Mouse (Mus musculus): ENCODE data around the gene Cd320.
A peak's percentile ranks its signal among the peaks of the same experiment; 100 is the strongest.
"Not testable (repeated sequence)": the region's sequence is repeated elsewhere in the genome, so short reads cannot be mapped to it uniquely, and the experiment has no call there.

Gene Cd320

GRCm38 (mm10) chr17:33848139-33848538, 5.2 kb downstream of the Cd320 start:
- H3K9me3 ChIP-seq (ENCODE audit: low read length): no peaks in the 10 kb centered on the region
- H3K4me1 ChIP-seq (replicated peaks; ENCODE audit: low read depth, low read length): peaks cover 37% of the 10 kb centered on the region
- no peak overlapping the region for H3K4me3 ChIP-seq (replicated peaks; ENCODE audit: low read length)
- peaks cover 49% of the 10 kb centered on the region for H3K36me3 ChIP-seq (ENCODE audit: insufficient read depth, low read length)
- H3K27me3 ChIP-seq (ENCODE audit: insufficient read depth, low read length): no peaks in the 10 kb centered on the region
- TF ChIP-seq POU5F1 (IDR thresholded peaks at IDR 0.05; ENCODE audit: borderline replicate concordance, low read length) (no peak), CTCF (conservative IDR thresholded peaks at IDR 0.05; ENCODE audit: low read length) (no peak), NANOG (IDR thresholded peaks at IDR 0.05; ENCODE audit: borderline replicate concordance, low read length) (no peak)

- no peak for TF ChIP-seq CTCF (conservative IDR thresholded peaks at IDR 0.05; ENCODE audit: low read length)
- no peak for TF ChIP-seq NANOG (IDR thresholded peaks at IDR 0.05; ENCODE audit: borderline replicate concordance, low read length)
- no peak for TF ChIP-seq POU5F1 (IDR thresholded peaks at IDR 0.05; ENCODE audit: borderline replicate concordance, low read length)
- H3K9me3 ChIP-seq (ENCODE audit: low read length): peaks cover 24% of the 10 kb centered on the region
- no peaks in the 10 kb centered on the region for H3K27me3 ChIP-seq (ENCODE audit: insufficient read depth, low read length)
- H3K4me1 ChIP-seq (replicated peaks; ENCODE audit: low read depth, low read length): peaks cover 9% of the 10 kb centered on the region
- H3K36me3 ChIP-seq (ENCODE audit: insufficient read depth, low read length): peaks cover 40% of the 10 kb centered on the region
- no peak overlapping the region for H3K4me3 ChIP-seq (replicated peaks; ENCODE audit: low read length)
Observed at GRCm38 (mm10) chr17:33851331-33851730, 8.4 kb downstream of the Cd320 start.

GRCm38 (mm10) chr17:33857816-33858215, 14.9 kb downstream of the Cd320 start:
- no peak overlapping the region for H3K4me3 ChIP-seq (replicated peaks; ENCODE audit: low read length)
- 0 out of 2 replicates have a peak, but pooled peaks cover 5% of the 10 kb centered on the region for H3K36me3 ChIP-seq (ENCODE audit: insufficient read depth, low read length)
- H3K4me1 ChIP-seq (replicated peaks; ENCODE audit: low read depth, low read length): 0 out of 2 replicates have a peak, but pooled peaks cover 3% of the 10 kb centered on the region
- TF ChIP-seq CTCF (conservative IDR thresholded peaks at IDR 0.05; ENCODE audit: low read length) (no peak), NANOG (IDR thresholded peaks at IDR 0.05; ENCODE audit: borderline replicate concordance, low read length) (peak; percentile 40; the same call in 1 of the 2 replicates), POU5F1 (IDR thresholded peaks at IDR 0.05; ENCODE audit: borderline replicate concordance, low read length) (no peak)
- H3K9me3 ChIP-seq (ENCODE audit: low read length): peaks cover 60% of the 10 kb centered on the region
- no peaks in the 10 kb centered on the region for H3K27me3 ChIP-seq (ENCODE audit: insufficient read depth, low read length)

GRCm38 (mm10) chr17:33865330-33866030, 22.6 kb downstream of the Cd320 start:
- Histone ChIP-seq H3K4me3 (replicated peaks; ENCODE audit: low read length) (no peak overlapping the region), H3K27me3 (ENCODE audit: insufficient read depth, low read length) (no peaks in the 10 kb centered on the region), H3K36me3 (ENCODE audit: insufficient read depth, low read length) (no peaks in the 10 kb centered on the region), H3K4me1 (replicated peaks; ENCODE audit: low read depth, low read length) (peaks cover 19% of the 10 kb centered on the region), H3K9me3 (ENCODE audit: low read length) (no peaks in the 10 kb centered on the region)
- TF ChIP-seq POU5F1 (IDR thresholded peaks at IDR 0.05; ENCODE audit: borderline replicate concordance, low read length): no peak
- TF ChIP-seq CTCF (conservative IDR thresholded peaks at IDR 0.05; ENCODE audit: low read length): peak; percentile 78

GRCm38 (mm10) chr17:33873537-33873936, 30.6 kb downstream of the Cd320 start, which contains the start of gene Gm7029:
Gene Gm7029, plus strand, starts transcription at chr17:33873837.
- Histone ChIP-seq H3K4me1 (replicated peaks; ENCODE audit: low read depth, low read length) (peaks cover 20% of the 10 kb centered on the region), H3K4me3 (replicated peaks; ENCODE audit: low read length) (peak within 1 kb of the TSS; percentile 23; the same call in 1 of the 2 replicates), H3K36me3 (ENCODE audit: insufficient read depth, low read length) (peaks cover 36% of the 10 kb centered on the region)
- not testable (repeated sequence) for H3K9me3 ChIP-seq (ENCODE audit: low read length); H3K27me3 ChIP-seq (ENCODE audit: insufficient read depth, low read length)

GRCm38 (mm10) chr17:33874411-33874810, 31.5 kb downstream of the Cd320 start:
- TF ChIP-seq CTCF (conservative IDR thresholded peaks at IDR 0.05; ENCODE audit: low read length) (no peak), POU5F1 (IDR thresholded peaks at IDR 0.05; ENCODE audit: borderline replicate concordance, low read length) (no peak), NANOG (IDR thresholded peaks at IDR 0.05; ENCODE audit: borderline replicate concordance, low read length) (no peak)

GRCm38 (mm10) chr17:33875797-33876196, 32.9 kb downstream of the Cd320 start:
- H3K36me3 ChIP-seq (ENCODE audit: insufficient read depth, low read length): peaks cover 59% of the 10 kb centered on the region
- TF ChIP-seq CTCF (conservative IDR thresholded peaks at IDR 0.05; ENCODE audit: low read length): peak; percentile 12; the same call in 1 of the 2 replicates
- H3K27me3 ChIP-seq (ENCODE audit: insufficient read depth, low read length); H3K4me3 ChIP-seq (replicated peaks; ENCODE audit: low read length); H3K9me3 ChIP-seq (ENCODE audit: low read length): not testable (repeated sequence)
- peaks cover 22% of the 10 kb centered on the region for H3K4me1 ChIP-seq (replicated peaks; ENCODE audit: low read depth, low read length)

More at GRCm38 (mm10) chr17:33874411-33874810, 31.5 kb downstream of the Cd320 start:
- H3K36me3 ChIP-seq (ENCODE audit: insufficient read depth, low read length): peaks cover 45% of the 10 kb centered on the region
- peaks cover 20% of the 10 kb centered on the region for H3K4me1 ChIP-seq (replicated peaks; ENCODE audit: low read depth, low read length)
- H3K9me3 ChIP-seq (ENCODE audit: low read length): no peaks in the 10 kb centered on the region
- no peaks in the 10 kb centered on the region for H3K27me3 ChIP-seq (ENCODE audit: insufficient read depth, low read length)
- H3K4me3 ChIP-seq (replicated peaks; ENCODE audit: low read length): peak overlapping the region; percentile 23; the same call in 1 of the 2 replicates

GRCm38 (mm10) chr17:33884320-33884719, 41.4 kb downstream of the Cd320 start:
- H3K9me3 ChIP-seq (ENCODE audit: low read length); H3K27me3 ChIP-seq (ENCODE audit: insufficient read depth, low read length): not testable (repeated sequence)
- peaks cover 88% of the 10 kb centered on the region for H3K36me3 ChIP-seq (ENCODE audit: insufficient read depth, low read length)
- H3K4me3 ChIP-seq (replicated peaks; ENCODE audit: low read length): 0 out of 2 replicates have a peak overlapping the region, but pooled peaks have one; percentile 37
- peaks cover 67% of the 10 kb centered on the region for H3K4me1 ChIP-seq (replicated peaks; ENCODE audit: low read depth, low read length)

- H3K9me3 ChIP-seq (ENCODE audit: low read length); H3K27me3 ChIP-seq (ENCODE audit: insufficient read depth, low read length): not testable (repeated sequence)
- H3K4me1 ChIP-seq (replicated peaks; ENCODE audit: low read depth, low read length): peaks cover 65% of the 10 kb centered on the region
- peaks cover 55% of the 10 kb centered on the region for H3K36me3 ChIP-seq (ENCODE audit: insufficient read depth, low read length)
- H3K4me3 ChIP-seq (replicated peaks; ENCODE audit: low read length): peak overlapping the region; percentile 89
Observed at GRCm38 (mm10) chr17:33887802-33888201, 44.9 kb downstream of the Cd320 start.

- H3K4me3 ChIP-seq (replicated peaks; ENCODE audit: low read length): peak overlapping the region; percentile 89
- peaks cover 66% of the 10 kb centered on the region for H3K4me1 ChIP-seq (replicated peaks; ENCODE audit: low read depth, low read length)
- H3K36me3 ChIP-seq (ENCODE audit: insufficient read depth, low read length): peaks cover 50% of the 10 kb centered on the region
- not testable (repeated sequence) for H3K9me3 ChIP-seq (ENCODE audit: low read length); H3K27me3 ChIP-seq (ENCODE audit: insufficient read depth, low read length)
Observed at GRCm38 (mm10) chr17:33888230-33888629, 45.3 kb downstream of the Cd320 start.

- H3K27me3 ChIP-seq (ENCODE audit: insufficient read depth, low read length); H3K9me3 ChIP-seq (ENCODE audit: low read length): not testable (repeated sequence)
- H3K4me1 ChIP-seq (replicated peaks; ENCODE audit: low read depth, low read length): peaks cover 72% of the 10 kb centered on the region
- peak overlapping the region; percentile 89 for H3K4me3 ChIP-seq (replicated peaks; ENCODE audit: low read length)
- peaks cover 37% of the 10 kb centered on the region for H3K36me3 ChIP-seq (ENCODE audit: insufficient read depth, low read length)
Observed at GRCm38 (mm10) chr17:33889941-33890532, 47.1 kb downstream of the Cd320 start.
